Mouse (Mus musculus) stomach, embryonic 15.5 days (tissue): ENCODE data around the gene Pdcd2l. TPM values are rescaled to one million over a fixed set of nuclear protein-coding genes. Genes with fewer than 3 reads are reported as not detected.

Experiments
- ATAC-seq: fragments of 200-750 bp; cut with Nextera tagmentation; 2 replicates; pipeline ENCODE4 v1.8.0; 2017; ENCODE audit warnings: low read depth, moderate number of reproducible peaks, moderate TSS enrichment; ENCODE audit not compliant: insufficient read depth, low FRiP score
- H3K27ac ChIP-seq: fragments of 300-500 bp; sonication (generic); 2 replicates; pipeline ENCODE4 v1.5.1; 2015; ENCODE audit warnings: mild to moderate bottlenecking, inconsistent platforms
- H3K27me3 ChIP-seq: fragments of 300-500 bp; sonication (generic); replicated peaks from 2 replicates; pipeline ENCODE4 v1.6.1; 2015; ENCODE audit warnings: inconsistent platforms
- H3K36me3 ChIP-seq: fragments of 300-500 bp; sonication (generic); 2 replicates; pipeline ENCODE4 v1.6.1; 2015; ENCODE audit warnings: inconsistent platforms
- H3K4me1 ChIP-seq: fragments of 300-500 bp; sonication (generic); 2 replicates; pipeline ENCODE4 v1.6.1; 2015; ENCODE audit warnings: inconsistent platforms
- H3K4me2 ChIP-seq: fragments of 300-500 bp; sonication (generic); 2 replicates; pipeline ENCODE4 v1.6.1; 2015; ENCODE audit warnings: mild to moderate bottlenecking, inconsistent platforms
- H3K4me3 ChIP-seq: fragments of 300-500 bp; sonication (generic); replicated peaks from 2 replicates; pipeline ENCODE4 v1.5.1; 2015; ENCODE audit warnings: inconsistent platforms
- H3K9ac ChIP-seq: fragments of 300-500 bp; sonication (generic); 2 replicates; pipeline ENCODE4 v1.6.1; 2015; ENCODE audit warnings: inconsistent platforms
- H3K9me3 ChIP-seq: fragments of 300-500 bp; sonication (generic); 2 replicates; pipeline ENCODE4 v1.6.1; 2016; ENCODE audit warnings: inconsistent platforms
- WGBS: fragments of 180-500 bp; shearing (Covaris S2); methylation state at CpG from one replicate; pipeline ENCODE4 v1.1.7; 2015; 5-methylcytosine and 5-hydroxymethylcytosine counted together
- polyA plus RNA-seq: library from polyadenylated mRNA; unstranded; fragments of >200 nt; fragmentation: Nextera tagmentation; extraction: Ambion mirVana; gene quantifications from 2 replicates; pipeline ENCODE4 v1.2.1, GENCODE M21; 2015

Gene Pdcd2l
- polyA plus RNA-seq, 1 experiment from 2014 or later = 54.4 TPM

DNA sequence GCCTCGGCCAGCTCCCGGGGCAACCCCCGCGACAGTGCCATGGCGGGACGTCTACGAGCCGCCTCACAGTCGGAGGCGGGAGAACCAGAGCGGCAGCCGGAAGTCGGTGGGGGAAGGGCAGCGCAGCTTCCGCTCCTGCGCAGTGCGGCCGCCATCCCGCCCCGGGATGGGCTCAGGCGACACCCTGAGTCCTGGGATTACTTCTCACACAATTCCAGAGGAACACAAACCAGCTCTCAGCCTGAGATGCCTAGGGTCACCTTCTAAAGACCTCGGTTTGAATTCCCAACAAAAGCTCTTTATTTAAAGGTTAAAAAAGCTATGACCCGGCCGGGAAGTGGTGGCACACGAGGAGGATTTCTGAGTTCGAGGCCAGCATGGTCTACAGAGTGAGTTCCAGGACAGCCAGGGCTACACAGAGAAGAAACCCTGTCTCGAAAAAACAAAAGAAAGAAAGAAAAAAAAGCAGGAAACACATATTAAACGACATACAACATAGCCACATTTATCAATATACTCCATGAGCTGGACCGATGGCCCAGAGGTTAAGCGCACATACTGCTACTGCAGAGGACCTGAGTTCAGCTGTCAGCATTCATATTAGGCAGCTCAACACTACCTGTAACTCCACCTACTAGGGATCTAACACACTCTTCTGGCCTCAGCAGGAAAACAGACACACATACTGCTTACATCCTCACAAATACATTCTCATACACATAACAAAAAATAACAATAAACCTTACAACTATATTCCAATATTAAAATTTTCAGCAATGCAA is 27.8 kb downstream of the Pdcd2l start:
- Histone ChIP-seq H3K4me3 (peak overlapping the region; percentile 94), H3K27ac (peak overlapping the region; percentile 91), H3K36me3 (0 out of 2 replicates have a peak, but pooled peaks cover 3% of the 10 kb centered on the region), H3K27me3 (no peaks in the 10 kb centered on the region), H3K4me1 (peaks cover 9% of the 10 kb centered on the region), H3K9me3 (no peaks in the 10 kb centered on the region), H3K9ac (peak overlapping the region; percentile 98), H3K4me2 (peak overlapping the region; percentile 69)
- WGBS = 9% methylated on average over 30 of the region's 30 CpGs
- ATAC-seq = peak; percentile 96

DNA sequence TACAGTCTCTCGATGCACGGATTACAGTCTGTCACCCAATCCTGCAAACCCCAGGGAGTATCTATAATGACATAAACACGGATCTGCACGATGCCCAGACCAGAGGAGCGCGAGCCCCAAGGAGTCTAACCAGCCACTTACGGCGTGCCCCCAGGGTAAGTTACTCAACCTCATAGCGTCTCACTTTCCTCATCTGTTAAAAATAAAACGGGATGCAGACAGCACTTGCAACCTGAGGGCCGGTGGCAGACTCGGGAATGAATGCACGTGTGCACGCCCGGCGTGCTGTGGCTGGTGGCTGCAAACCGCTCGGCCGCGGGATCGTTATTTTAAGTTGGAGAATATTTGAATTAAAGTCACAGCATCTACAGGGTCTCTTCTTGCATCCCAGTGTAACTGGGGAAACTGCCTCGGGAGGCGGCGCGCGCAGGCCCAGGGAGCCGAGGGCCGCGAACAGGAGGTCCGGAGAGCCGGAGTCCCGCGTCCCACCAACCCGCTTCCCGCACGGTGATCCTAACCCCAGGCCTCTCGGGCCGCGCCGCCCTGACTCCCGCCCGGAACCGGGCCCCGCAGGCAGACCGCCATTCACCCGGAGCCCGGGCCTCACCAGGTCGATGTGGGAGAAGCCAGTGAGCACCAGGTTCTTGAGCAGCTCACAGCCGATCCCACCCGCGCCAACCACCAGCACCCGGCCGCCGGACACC is 28.5 kb downstream of the Pdcd2l start:
- H3K27me3 ChIP-seq = no peaks in the 10 kb centered on the region
- peak overlapping the region; percentile 69 for H3K4me2 ChIP-seq
- no peaks in the 10 kb centered on the region for H3K9me3 ChIP-seq
- peak overlapping the region; percentile 91 for H3K27ac ChIP-seq
- peak overlapping the region; percentile 98 for H3K9ac ChIP-seq
- H3K4me3 ChIP-seq = peak overlapping the region; percentile 94
- H3K4me1 ChIP-seq = peaks cover 9% of the 10 kb centered on the region
- WGBS = under 1% methylated on average over 52 of the region's 54 CpGs
- ATAC-seq = peak; percentile 71
- H3K36me3 ChIP-seq = peaks cover 9% of the 10 kb centered on the region

DNA sequence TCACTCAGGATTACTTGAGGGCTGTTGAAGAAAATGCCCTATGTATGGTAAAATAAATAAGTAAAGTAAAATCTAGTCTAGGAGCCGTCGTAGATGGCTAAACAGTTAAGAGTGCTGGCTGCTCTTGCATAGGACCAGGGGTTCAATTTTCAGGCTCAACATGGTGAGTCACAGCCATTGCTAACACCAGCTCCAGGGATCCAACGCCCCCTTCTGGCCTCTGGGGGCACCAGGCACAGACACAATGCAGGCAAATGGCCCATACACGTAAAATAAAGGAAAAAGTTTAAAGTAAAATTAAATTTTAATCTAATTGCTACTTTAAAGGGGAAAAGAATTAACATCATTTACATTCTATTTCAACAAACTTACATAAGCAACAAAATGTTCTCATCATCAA is 29.6 kb downstream of the Pdcd2l start:
- peak overlapping the region; percentile 36; the same call in 1 of the 2 replicates for H3K4me2 ChIP-seq
- WGBS = 51% methylated on average over 4 of the region's 4 CpGs
- peaks cover 9% of the 10 kb centered on the region for H3K4me1 ChIP-seq
- ATAC-seq = no peak
- H3K27ac ChIP-seq = no peak overlapping the region
- H3K36me3 ChIP-seq = peaks cover 18% of the 10 kb centered on the region
- H3K9me3 ChIP-seq = no peaks in the 10 kb centered on the region
- H3K9ac ChIP-seq = no peak overlapping the region
- H3K27me3 ChIP-seq = no peaks in the 10 kb centered on the region
- no peak overlapping the region; the same call in 1 of the 2 replicates for H3K4me3 ChIP-seq

DNA sequence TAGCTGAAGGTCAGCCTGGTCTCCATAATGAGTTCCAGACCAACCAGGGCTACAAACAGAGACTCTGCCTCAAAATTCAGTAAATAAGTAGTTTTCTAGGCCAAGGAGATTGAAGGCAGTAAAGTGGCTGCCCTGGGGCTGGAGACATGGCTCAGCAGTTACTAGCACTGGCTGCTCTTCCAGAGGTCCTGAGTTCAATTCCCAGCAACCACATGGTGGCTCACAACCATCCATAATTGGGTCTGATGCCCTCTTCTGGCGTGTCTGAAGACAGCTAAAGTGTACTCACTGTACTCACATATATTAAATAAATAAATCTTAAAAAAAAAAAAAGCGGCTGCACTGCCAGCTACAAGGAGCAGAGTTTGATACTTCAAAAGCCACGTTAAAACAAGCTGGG is 30.5 kb downstream of the Pdcd2l start:
- no peak overlapping the region for H3K27ac ChIP-seq
- no peak for ATAC-seq
- H3K4me1 ChIP-seq = peaks cover 9% of the 10 kb centered on the region
- H3K4me3 ChIP-seq = no peak overlapping the region
- no peaks in the 10 kb centered on the region for H3K9me3 ChIP-seq
- peaks cover 27% of the 10 kb centered on the region for H3K36me3 ChIP-seq
- H3K9ac ChIP-seq = no peak overlapping the region
- no peaks in the 10 kb centered on the region for H3K27me3 ChIP-seq
- H3K4me2 ChIP-seq = no peak overlapping the region
- WGBS = 77% methylated on average over 3 of the region's 3 CpGs

DNA sequence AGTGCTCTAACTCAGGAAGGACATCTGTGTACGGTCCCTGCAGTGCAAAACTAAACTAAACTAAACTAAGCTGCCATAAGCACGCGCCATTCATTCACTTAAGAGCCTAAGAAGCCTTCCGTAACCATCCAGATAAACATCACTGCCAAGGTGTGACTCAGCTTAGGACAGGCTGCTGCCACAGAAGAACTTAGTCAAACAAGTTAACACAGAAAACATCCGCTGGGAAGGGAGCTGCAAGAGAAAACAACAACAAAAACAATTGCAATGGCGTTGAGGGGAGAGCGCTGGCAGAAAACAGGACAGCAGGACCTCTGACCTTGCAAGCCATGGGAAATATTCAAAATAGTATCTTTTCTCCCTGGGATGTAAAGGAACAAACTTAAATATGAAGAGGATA is 31.8 kb downstream of the Pdcd2l start:
- no peak overlapping the region for H3K4me2 ChIP-seq
- no peak for ATAC-seq
- H3K9me3 ChIP-seq = no peaks in the 10 kb centered on the region
- no peak overlapping the region for H3K4me3 ChIP-seq
- no peaks in the 10 kb centered on the region for H3K27me3 ChIP-seq
- peaks cover 9% of the 10 kb centered on the region for H3K4me1 ChIP-seq
- 87% methylated on average over 7 of the region's 7 CpGs for WGBS
- H3K36me3 ChIP-seq = peaks cover 38% of the 10 kb centered on the region
- H3K27ac ChIP-seq = no peak overlapping the region
- H3K9ac ChIP-seq = no peak overlapping the region

DNA sequence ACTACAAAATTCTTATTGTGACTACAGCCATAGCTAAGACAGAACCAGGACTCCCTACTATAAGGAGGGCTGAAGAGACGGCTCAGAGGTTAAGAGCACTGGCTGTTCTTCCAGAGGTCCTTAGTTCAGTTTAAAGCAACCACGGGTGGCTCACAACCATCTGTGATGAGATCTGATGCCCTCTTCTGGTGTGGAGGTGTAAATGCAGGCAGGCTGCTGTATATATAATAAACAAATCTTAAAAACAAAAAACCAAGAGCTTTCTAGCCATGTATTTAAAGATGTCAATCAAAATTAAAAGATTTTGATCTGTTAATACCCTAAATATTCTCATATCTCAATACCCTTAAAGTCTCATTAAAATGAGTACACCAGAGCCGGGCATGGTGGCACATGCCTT is 37.3 kb downstream of the Pdcd2l start:
- Histone ChIP-seq H3K4me3 (no peak overlapping the region), H3K9ac (no peak overlapping the region), H3K27me3 (no peaks in the 10 kb centered on the region), H3K4me2 (no peak overlapping the region), H3K9me3 (no peaks in the 10 kb centered on the region), H3K27ac (no peak overlapping the region), H3K36me3 (peaks cover 82% of the 10 kb centered on the region), H3K4me1 (no peaks in the 10 kb centered on the region)
- 88% methylated on average over 3 of the region's 3 CpGs for WGBS
- ATAC-seq = no peak

DNA sequence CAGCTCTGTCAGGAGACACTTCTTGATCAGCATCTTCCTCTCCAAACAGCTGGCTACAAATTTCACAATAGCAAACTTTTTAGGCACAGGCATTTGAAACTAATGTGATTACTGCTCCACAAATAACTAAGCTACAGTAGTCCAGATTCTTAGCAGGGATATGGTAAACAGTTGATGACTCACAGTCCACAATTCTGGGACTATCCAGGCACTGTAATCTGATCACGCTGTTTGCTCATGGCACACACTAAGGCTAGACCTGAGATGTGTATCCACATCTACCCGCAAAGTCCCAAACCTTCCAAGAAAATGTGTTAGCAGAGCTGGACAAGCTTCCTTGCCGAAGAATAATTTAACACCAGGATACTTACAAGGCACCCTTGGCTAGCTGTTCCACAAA is 38.5 kb downstream of the Pdcd2l start:
- no peaks in the 10 kb centered on the region for H3K9me3 ChIP-seq
- H3K4me3 ChIP-seq = no peak overlapping the region
- H3K9ac ChIP-seq = no peak overlapping the region
- ATAC-seq = no peak; the same call in 1 of the 2 replicates
- H3K27ac ChIP-seq = no peak overlapping the region
- 93% methylated on average over 3 of the region's 3 CpGs for WGBS
- H3K27me3 ChIP-seq = no peaks in the 10 kb centered on the region
- peaks cover 83% of the 10 kb centered on the region for H3K36me3 ChIP-seq
- no peaks in the 10 kb centered on the region for H3K4me1 ChIP-seq
- no peak overlapping the region for H3K4me2 ChIP-seq

DNA sequence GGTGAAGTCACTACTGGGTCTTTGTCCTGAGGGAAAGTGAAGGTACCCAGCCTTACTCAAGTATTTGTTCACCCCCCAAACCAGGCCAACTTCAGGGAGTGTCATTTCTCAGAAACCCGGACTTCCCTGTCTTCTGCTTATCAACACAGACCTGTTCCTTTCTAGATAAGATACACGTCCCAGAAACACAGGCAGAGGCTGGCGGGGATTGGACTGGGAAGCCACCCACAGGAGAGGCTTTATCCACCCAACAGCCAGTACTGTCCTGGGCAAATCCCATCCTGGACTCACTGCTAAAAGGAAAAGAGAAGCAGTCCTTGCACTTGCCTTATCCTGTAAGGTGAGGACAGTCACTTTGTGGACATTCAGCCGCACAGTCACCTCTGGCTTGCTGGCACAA is 49.3 kb downstream of the Pdcd2l start:
- no peak overlapping the region for H3K4me2 ChIP-seq
- H3K9me3 ChIP-seq = no peaks in the 10 kb centered on the region
- no peak overlapping the region for H3K9ac ChIP-seq
- peaks cover 75% of the 10 kb centered on the region for H3K36me3 ChIP-seq
- H3K27ac ChIP-seq = no peak overlapping the region
- ATAC-seq = peak; percentile 70; the same call in 1 of the 2 replicates
- no peaks in the 10 kb centered on the region for H3K4me1 ChIP-seq
- H3K27me3 ChIP-seq = no peaks in the 10 kb centered on the region
- no peak overlapping the region for H3K4me3 ChIP-seq
- 65% methylated on average over 4 of the region's 4 CpGs for WGBS

DNA sequence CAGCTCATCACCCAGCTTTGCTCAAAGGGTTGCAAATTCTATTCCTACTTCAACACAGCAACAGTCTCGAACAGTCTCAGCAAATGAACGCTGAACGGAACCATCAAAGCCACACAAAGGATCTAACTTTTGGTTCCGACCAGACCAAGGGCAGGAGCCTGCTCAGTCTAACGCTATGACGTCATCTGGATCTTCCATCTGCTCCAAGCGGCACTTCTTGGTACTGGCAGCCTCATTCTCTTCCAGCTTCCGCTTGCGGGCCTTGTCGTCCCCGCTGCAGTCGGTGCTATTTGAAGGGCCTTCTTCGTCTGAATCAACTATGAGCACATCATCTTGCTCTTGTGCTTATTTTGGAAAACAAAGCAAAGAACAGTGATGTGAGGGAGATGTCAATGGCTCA is 55.3 kb downstream of the Pdcd2l start:
- H3K36me3 ChIP-seq = peaks cover 53% of the 10 kb centered on the region
- no peak overlapping the region for H3K4me3 ChIP-seq
- no peak overlapping the region for H3K4me2 ChIP-seq
- no peaks in the 10 kb centered on the region for H3K9me3 ChIP-seq
- ATAC-seq = no peak
- 94% methylated on average over 13 of the region's 13 CpGs for WGBS
- no peaks in the 10 kb centered on the region for H3K4me1 ChIP-seq
- H3K9ac ChIP-seq = no peak overlapping the region
- H3K27me3 ChIP-seq = no peaks in the 10 kb centered on the region
- H3K27ac ChIP-seq = no peak overlapping the region

DNA sequence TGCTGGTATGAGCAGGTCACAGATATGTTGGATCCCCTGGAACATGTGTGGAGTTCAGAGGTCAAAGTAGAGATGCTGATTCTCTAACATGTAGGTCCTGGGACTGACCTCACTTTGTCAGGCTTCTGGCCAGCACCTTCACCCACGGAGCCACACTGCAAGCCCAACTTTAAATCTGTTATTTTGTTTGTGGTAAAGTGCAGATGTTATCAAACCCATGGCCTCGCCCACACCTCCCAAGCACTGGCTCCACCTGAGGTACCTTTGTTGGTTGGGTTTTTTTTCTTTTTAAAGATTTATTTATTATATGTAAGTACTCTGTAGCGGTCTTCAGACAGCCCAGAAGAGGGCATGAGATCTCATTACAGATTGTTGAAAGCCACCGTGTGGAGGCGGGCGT is 57.0 kb downstream of the Pdcd2l start:
- ATAC-seq = no peak
- H3K36me3 ChIP-seq = peaks cover 44% of the 10 kb centered on the region
- WGBS = 83% methylated on average over 6 of the region's 6 CpGs

More for the DNA sequence above, 57.0 kb downstream of the Pdcd2l start:
- no peak overlapping the region for H3K4me3 ChIP-seq
- no peak overlapping the region for H3K4me2 ChIP-seq
- no peaks in the 10 kb centered on the region for H3K9me3 ChIP-seq
- no peaks in the 10 kb centered on the region for H3K4me1 ChIP-seq
- H3K27me3 ChIP-seq = no peaks in the 10 kb centered on the region
- no peak overlapping the region for H3K27ac ChIP-seq
- no peak overlapping the region for H3K9ac ChIP-seq
